Mouse (Mus musculus): ENCODE results near the gene Stra8.

Stra8 gene

DNA sequence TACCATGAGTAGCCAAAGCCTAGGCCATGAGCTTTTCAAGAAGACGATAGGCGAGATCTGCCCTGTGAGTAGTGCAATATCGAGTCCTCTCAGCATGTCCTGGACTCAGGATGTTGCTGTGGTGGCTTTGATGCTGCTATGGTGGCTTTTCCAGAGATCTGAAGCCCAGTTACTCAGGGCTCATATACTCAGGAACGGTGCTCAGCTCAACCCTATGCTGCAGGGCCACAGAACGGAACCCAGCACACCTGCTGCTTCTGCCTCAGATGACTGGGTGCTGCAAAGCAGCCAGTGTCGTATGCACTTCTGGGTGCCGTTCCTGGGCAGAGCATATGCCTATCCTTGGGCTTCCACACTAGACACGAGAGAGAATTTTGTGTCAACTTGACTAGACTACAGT is 19.5 kb downstream of the Stra8 start:
- no peak for DNase-seq (ENCODE audit: low read depth, low spot score)

DNA sequence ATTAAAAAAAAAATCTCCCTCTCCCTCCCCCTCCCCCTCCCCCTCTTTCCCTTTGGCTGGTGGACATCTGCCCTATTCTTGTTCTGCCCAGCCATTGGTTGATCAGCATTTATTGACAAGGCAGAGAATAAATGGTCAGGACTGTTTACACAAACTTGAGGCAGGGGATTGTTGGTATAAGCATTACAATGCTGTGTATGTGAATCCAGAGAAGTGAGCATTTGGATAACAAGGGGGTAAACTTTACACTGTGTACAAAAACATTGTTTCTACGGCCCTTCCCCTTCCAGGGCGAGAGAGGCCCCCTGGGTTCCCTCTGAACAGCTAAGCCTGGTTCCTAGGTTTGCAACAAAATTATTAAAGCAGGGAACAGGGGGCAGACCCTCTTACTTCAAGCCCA is 21.5 kb downstream of the Stra8 start:
- DNase-seq (ENCODE audit: low read depth, low spot score): peak; percentile 69

DNA sequence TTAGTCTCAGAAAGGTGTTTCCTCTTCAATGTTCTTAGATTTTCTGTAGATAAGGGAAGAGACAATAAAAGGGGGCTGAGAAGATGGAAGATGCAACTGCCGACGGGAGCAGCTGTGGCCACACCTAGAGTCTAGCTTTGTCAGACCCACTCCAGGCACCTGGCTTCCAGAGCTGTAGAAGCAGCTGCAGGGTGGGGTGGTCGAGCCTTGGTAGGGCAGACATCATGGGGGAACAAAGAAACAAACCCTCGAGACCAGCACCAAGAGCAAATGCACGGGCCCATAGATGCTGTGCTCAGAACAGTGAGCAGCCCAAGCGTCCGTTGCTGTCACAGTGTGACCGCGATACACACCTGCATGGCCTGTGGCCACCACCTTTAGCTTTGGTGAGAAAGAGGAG is 22.5 kb downstream of the Stra8 start:
- no peak for DNase-seq (ENCODE audit: low read depth, low spot score)

DNA sequence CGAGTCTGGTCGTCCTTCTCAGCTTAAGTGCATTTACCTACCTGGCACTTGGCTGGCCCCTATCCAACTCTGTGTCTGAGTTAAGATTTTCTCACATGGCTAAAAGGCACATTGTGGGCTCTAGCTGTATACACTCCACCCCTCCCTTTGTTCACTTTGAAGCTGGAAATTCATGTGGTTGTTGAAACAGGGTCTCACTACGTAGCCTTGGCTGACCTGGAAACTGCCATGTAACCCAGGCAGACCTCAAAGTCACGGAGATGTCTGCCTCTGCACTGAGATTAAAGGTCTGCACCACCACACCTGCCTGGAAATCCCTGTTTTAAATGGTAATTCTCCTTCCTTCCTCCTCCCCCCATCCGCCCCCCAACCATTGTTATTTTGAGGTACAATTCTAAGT is 23.5 kb downstream of the Stra8 start:
- no peak for DNase-seq (ENCODE audit: low read depth, low spot score)

DNA sequence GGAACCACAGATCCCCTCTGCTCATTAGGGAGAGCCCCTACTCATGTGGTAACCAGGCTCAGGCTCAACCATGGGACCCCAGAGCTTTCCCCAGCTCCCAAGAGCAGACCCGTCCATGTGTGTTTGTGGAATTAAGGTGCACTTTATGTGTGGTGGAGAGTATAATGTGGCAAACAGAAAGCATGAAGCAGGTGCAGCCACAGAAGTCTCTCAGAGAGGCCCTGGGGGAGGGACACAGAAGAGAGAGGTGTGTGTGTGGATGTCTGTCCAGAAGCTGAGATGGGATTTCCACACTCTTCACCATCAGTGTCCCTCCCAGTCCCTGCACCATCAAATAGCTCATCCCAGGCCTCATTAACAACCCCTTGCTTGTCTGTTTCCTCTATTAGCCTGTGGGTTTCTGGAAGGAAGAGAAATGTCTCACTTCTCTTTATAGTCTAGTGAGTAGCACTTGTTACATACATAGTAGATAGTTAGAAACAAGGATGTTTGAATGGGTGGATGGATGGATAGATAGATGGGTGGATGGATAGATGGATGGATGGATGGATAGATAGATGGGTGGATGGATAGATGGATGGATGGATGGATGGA is 26.6 kb downstream of the Stra8 start:
- DNase-seq (ENCODE audit: low read depth, low spot score): no peak

DNA sequence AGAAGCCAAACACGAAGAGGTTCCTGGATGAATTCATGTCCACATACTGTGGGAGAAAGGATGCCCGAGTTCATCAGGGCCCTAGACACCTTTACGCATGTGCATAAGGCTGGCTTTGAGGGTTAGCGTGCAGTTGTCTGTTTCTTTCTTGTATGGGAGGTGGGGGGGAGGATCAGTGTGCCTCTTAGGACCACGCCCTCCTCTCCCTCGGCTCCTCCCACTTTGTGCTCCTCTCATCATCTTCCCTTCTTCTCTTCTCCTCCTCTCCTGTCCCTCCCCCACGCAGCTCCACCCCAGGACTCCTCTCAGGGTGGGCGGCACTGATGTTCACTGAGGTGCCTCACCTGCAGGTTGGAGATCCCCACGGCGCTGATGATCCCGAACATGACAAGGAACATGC is 28.5 kb downstream of the Stra8 start:
- DNase-seq (ENCODE audit: low read depth, low spot score): peak; percentile 41

DNA sequence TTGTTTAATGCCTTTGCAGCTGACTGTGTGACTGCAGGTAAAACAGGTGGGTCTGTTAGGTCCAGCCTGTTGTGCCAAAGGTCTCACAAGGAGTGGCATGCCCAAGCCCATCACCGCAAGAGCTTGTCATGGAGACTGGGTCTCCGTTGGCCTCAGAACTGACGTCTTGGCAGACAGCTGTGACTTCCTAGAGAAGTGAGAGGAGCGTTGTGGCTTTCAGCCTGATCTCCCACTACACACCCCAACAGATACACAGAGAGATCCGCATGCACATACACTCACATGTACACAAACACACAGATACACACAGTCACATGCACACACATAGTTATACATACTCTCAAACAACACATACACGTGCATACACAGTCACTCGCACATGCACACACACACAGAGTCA is 31.6 kb downstream of the Stra8 start:
- no peak for DNase-seq (ENCODE audit: low read depth, low spot score)

DNA sequence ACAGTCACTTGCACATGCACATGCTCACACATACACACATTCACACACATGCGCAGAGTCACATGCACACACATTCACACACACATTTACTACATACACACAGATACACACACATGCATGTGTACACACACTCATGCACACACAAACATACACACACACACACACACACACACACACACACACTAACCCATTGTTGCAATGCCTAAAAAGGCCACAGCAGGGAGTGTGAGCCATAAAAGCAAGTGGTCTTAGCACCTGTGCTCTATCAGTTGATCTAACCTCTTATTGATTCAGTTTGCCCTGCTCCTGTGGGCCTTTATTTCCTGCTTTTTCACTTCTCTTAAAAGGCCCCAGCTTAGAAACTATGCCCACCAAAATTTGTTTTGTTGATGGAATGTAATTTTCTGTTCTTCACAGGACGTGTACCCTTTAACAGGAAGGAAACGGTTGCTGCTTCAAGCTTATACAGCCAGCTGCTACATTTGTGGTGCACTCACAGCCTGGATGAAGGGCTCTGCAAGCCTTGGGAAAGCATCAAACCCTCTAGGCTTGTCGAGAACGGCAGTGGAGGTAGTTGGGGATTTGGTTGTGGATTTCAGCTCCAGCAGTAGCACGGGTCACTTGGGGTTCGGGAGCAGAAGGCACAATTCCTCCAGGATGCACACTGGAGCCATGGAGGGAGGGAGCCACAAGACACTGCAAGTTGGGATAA is 32.1 kb downstream of the Stra8 start:
- no peak for DNase-seq (ENCODE audit: low read depth, low spot score)

DNA sequence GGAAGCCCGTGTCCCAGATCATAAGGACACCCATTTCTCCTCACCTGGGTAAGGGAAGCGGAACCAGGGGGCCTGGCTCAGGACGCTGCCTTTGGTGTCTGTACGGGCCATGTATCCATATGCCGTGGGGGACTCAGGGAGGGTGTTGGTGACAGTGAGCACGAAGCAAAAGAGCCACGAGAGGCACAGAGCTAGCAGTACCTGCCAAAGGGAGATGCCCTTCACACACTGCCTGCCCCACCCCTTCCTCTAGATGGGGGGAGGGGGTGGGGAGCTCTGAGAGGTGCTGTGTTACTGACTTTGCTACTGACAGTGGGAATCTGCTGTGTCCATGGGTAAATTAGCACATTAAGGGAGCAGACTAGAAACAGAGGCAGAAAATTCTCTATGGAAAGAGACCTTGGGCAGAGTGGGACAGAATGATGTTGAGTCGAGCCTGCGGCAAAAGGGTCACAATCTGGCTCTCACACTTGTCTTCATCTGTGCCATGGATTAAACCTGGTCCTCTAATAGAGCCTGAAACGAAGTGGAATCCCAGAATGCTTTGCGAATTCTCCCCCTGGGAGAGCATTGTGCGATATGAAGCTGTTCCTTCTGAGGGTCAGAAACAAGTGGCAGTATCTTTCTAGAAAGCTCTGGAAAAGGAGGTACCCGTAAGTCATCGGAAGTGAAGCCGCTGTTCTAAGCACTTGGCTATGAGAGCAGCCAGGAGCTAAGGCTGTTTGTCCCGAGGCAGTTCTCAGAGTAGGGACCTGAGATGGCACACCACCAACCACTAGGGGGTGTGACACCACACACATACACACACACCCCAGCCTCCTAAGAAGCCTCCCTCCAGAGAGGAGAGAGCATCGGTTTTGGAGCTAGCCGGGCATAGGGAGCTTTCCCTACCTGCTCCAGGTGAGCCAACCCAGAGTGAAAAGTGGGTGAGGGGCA is 35.2 kb downstream of the Stra8 start:
- DNase-seq (ENCODE audit: low read depth, low spot score): peak; percentile 89

DNA sequence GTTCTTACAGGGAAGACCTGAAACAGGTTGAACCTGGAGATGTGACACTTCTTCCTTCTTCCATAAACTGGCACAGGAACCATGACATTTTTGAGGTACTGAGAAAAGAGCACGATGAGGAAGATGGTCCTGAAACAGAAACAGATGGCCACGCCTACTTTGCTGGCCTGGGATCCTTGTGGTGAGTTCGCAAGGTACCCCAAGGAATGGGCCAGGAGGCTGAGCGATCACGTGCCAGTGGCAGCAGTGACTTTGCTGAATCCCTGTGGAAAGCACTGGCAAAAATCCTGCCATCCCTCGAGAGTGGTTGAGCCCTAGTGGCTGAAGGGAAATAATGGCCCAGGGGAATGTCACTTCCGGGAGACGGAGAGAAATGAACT is 35.9 kb downstream of the Stra8 start:
- peak; percentile 26 for DNase-seq (ENCODE audit: low read depth, low spot score)

DNA sequence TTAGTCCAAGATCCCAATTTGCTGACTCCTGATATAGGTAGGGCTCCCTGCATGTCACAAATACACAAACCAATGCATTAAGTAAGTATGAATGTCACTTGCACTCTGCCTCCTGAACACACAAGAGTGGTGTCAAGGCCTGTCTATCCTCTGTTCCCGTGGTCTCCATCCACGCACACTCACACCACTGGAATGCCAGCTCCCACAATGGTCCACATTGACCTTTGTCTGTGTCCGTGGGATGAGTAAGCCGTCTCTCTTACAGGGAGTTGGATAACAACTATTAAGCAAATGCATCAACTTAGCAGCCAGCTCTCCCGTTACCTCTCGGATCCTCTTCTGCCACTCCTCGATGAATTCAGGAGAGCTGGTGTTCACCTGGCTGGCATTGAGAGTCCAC is 39.2 kb downstream of the Stra8 start:
- no peak for DNase-seq (ENCODE audit: low read depth, low spot score)

DNA sequence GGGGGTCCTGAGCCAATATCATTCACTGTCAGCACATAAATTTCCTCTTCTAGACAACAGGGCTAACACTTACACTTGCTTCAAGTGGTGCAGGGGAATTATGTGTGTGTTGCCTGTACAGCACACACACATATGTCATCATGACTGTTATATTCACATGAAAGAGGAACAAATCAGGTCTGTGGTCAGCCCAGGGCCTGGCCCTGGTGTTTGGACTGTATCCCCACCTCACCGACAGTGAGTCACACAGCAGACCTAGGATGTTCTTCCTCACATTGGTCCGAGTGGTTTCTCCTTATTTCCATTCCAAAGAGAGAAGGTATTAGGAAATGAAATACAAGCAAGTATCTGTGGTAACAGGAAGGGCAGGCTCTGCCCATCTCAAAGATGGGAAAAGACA is 44.6 kb downstream of the Stra8 start:
- no peak for DNase-seq (ENCODE audit: low read depth, low spot score)

DNA sequence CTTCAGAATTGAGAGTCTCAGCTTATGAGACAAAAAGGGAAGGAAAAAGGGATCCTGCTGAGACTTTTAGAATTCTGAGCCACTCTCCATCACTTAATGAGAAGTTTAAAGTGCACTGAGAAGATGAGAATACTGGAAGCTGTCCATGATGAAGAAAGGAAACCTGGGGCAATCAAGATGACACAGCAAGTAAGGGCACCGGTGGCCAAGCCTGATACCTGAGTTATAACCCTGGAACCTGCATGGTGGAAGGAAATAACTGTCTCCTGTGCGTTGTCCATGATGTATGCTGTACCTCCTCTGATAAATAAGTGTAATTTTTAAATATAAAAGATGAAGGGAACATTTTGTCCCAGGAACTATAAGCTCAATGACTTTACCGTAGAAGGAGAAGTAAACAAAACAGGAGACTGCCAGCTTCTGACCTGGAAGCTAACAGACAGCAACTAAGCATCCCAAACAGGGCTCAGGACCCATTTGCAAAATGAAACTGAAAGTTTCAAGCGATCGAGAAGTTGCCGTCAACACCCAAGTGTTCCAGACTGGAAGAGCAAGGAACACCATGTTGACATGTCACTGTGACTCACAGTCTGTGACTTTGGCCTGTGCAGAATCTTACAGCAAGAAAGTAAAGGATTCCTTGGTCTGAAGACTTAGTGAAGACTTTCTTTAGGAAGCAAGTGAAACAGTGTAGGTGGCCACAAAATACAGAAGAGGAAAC is 46.0 kb downstream of the Stra8 start:
- DNase-seq (ENCODE audit: low read depth, low spot score): no peak

DNA sequence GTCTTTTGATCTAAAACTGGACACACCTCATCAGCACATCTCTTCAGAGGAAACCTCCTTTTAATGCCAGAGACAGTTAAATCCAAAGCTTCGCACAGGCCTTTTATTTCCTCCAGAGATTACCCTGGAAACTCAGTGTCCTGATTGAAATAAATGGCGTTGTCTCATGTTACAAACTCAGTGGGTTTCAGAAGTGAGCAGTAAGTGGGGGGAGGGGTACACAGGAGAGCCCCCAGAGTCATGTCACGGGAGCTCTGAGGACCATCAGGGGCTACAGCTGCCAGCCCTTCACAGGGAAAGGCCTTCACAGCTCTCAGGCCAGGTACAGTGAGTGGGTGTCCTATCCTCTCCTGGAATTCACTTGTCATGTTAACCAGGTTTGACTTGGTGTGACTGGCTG is 51.2 kb downstream of the Stra8 start:
- DNase-seq (ENCODE audit: low read depth, low spot score): no peak

DNA sequence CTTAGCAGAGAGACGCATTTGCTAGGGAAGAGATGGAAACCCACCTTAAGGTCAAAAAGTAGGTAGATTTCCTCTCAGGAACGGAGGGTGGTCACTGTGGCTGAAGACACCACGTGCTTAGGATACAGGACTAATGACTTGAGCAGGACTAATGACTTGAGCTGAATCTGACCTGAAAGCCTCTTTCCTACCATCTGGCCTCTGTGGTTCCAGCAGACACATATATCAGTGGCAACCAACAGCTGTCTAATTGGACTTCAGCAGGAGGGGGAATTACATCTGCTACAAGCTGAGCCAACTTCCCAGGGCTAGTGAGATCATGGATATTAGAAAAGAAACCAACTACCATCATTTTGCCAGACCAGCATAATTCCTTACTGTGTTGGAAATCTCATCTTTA is 59.3 kb downstream of the Stra8 start:
- DNase-seq (ENCODE audit: low read depth, low spot score): no peak

DNA sequence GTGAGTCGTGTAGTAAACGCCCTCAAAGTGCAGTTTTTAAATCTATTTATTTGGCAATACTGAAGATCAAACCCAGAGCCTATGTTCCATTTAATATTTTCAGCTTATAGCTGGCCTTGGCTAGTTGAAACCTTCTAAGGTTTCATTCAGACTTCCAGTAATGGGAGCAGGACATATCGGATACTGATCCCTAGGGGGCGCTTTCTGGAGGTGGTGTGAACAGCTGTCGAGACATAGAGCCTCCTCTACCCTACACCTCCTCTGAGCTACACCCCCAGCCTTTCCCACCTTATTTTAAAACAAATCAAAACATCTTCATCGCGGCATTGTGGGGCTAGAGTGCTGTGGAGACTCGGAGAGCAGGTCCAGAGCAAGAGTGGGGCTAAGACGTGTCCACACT is 60.7 kb downstream of the Stra8 start:
- DNase-seq (ENCODE audit: low read depth, low spot score): peak; percentile 39

DNA sequence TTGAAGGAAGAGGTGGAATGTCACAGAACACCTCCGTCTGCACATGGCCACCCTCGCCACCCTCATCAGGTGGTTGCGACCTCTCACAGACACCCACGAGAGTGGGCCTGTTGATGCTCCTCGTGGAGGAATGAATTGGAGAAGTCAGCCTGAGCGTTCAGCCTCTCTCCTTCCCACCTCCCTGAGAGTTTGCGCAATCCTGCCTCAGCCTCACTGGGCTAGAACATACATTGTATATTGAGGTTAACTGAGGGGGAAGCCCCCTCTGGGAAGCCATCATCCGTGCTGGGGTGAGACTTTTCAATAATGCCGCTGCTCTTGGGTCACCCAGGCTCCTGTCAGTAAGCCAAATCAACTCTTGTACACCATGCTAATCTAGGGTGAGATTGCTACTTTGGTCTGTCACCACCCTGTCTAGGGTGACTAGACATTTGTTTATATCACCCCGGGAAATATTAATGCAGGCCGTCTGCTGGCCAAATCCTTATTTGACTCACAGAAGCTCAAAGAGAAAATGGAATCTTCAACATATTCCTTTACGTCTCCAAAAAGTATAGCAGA is 67.2 kb downstream of the Stra8 start:
- no peak for DNase-seq (ENCODE audit: low read depth, low spot score)

DNA sequence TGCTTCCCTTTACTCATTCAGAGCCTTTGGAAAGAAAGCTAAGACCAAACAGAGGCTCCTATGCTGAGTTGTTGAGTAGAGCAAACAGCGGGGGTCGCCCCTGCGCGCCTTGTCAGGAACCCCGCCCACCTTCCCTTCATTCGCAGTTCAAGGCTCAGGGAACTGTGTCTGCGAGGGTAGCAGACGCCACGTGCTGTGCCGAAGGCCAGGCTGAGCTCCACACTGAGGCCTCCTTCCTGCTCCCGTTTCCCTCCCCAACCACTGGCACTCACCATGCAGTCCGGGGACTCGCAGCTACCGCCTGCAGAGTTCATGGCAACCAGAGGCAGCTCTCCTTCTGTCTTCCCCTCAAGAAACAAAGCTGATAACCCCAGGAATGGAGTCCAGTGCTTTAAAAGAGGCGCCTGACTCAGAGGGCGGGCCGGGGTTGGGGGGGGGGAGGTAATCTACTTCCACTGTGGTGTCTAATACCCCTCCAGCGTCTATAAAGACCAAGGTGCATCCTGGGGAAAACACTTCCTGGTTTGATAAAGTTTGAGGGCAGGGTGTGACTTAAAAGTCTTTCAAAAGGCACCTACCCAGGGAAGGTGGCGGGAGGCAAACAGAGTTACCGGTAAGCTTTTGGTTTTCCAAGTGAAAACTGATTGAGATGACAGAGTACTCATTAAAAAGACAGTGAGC is 68.3 kb downstream of the Stra8 start, which contains the start of gene Slc23a4:
Slc23a4 (minus strand) TSS at position 324 of the 681 bp plus-strand sequence.
- peak; percentile 80 for DNase-seq (ENCODE audit: low read depth, low spot score)

Data from ES-CJ7 (cell line).